Mouse (Mus musculus) lung, postnatal 0 days (tissue): ENCODE results near the gene Oprm1.

Experiments
- CTCF ChIP-seq: IDR thresholded peaks from 2 replicates; pipeline ENCODE4 v1.5.1; 2016; ENCODE audit warnings: antibody characterized with exemption, mild to moderate bottlenecking
- EP300 ChIP-seq: IDR thresholded peaks from 2 replicates; pipeline ENCODE4 v1.6.1; 2016; ENCODE audit warnings: antibody characterized with exemption, mild to moderate bottlenecking, control low read depth

- TF ChIP-seq CTCF (no peak), EP300 (no peak)
Observed at GRCm38 (mm10) chr10:7070100-7070835, 312.0 kb downstream of the Oprm1 start.
